Mouse (Mus musculus): Measurements from ENCODE around the gene Coa4.
A peak's percentile ranks its signal among the peaks of the same experiment; 100 is the strongest.

The Coa4 gene

GRCm38 (mm10) chr7:100536804-100537518 lies at the start of gene Coa4:
Coa4 (plus strand) TSS chr7:100537071.
- peak; percentile 91 for DNase-seq

DNA sequence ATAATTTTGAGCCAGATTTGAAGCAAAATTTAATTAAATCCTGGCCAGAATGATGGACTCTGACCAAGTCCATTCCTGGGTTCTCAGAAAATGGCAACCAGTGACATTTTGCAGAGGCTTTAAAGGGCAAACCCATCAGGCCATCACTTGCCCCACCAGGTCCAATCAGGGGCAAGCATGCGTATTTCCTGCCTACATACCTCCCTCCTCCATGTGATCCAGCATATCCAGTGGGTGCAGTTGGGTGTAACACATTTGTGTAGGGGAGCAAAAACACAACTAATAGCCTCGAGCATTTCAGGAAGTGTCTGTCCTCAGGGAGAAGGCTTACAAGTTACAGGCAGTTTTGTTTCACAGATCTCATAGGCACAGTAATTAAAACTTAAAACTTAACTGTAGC lies 49.6 kb upstream of the Coa4 start:
- no peak for DNase-seq

DNA sequence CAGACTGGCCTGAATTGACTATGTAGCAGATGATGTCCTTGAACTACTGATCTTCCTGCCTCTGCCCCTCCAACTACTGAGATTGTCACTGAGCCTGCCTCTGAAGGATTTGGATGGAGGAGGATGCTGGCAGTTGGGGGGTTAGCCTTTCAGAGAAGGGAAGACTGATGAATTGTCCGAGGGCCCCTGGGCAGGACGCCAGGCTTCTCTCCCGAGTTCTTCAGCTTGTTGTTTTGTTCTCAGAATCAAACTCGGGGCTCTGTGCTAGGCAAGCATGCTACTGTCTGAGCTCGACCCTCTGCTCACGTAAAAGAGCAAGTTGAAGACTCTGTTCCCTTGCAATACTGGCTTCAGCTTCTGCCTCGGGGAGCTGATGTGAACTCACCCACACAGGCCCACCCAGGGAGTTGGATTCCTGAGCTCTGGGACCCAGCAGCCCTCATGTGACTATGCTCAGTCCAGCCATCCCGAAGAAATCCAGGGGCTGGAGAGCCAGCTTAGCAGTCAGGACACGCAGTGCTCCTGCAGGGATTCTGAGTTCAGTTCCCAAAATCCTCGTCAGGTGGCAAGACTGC lies 48.3 kb upstream of the Coa4 start:
- DNase-seq, result no peak

- DNase-seq, result no peak
Observed at GRCm38 (mm10) chr7:100492391-100493116, 44.3 kb upstream of the Coa4 start.

- DNase-seq, result peak; percentile 92
Observed at GRCm38 (mm10) chr7:100493117-100493483, 43.8 kb upstream of the Coa4 start, which contains the start of gene Ucp2. Ucp2 (plus strand) TSS chr7:100493337.

DNA sequence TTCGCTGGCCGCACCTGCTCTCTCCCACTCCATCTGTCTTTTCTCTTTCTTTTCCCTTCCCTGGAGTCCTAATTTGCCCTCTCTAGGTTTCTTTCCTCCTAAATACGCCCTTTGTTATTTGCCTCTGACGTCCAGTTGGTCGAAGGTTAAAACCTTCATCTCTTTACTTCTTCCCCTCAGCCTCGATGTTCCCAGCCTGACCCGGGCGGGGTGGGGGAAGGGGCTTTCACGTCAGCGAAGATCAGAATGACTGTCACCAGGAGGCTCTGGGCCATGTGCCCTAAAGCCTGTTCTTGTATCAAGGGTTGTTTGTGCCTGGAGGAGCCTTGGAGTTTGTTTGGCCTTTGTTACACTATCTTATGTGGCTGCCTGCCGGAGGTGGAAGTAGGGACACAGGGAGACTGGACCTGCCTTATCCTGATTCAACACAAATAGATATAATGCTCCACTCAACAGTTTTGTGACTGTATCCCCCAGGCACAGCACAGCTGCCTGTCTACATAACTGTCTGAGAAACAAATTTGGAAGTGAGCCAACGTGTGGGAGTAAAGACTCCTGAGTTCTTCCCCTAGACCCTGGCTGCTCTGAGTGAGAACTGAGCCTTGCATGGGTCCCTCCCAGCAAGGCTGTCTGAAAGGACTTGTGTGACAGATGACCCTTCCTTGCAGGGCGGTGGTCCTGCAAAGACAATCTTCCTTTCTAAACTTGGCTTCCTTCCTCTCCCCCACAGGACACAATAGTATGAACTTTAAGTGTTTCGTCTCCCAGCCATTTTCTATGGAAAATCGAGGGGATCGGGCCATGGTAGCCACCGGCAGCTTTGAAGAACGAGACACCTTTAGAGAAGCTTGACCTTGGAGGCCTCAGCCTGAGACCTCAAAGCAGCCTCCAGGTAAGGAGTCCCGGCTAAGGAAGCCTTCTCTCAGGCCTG lies 43.1 kb upstream of the Coa4 start:
- peak; percentile 58 for DNase-seq

DNA sequence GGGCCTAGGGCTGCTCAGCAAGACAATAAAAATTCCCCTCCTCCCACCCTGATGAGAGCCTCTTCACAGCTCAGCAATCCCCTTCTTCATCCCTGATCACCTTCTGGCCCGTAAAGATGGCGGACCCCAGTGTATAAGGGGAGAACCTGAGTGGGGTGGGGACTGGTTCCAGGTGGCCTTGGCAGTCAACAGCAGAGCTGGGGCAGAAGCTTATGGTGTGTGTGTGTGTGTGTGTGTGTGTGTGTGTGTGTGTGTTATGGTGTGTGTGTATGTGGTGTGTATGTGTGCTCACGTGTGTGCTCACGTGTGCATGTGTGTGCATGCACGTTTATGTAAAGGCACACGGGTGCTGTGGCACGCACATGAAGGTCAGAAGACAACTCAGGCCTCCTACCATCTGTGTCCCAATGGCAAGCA lies 42.4 kb upstream of the Coa4 start:
- no peak for DNase-seq

- DNase-seq, result no peak
Observed at GRCm38 (mm10) chr7:100495042-100495441, 41.8 kb upstream of the Coa4 start.

DNA sequence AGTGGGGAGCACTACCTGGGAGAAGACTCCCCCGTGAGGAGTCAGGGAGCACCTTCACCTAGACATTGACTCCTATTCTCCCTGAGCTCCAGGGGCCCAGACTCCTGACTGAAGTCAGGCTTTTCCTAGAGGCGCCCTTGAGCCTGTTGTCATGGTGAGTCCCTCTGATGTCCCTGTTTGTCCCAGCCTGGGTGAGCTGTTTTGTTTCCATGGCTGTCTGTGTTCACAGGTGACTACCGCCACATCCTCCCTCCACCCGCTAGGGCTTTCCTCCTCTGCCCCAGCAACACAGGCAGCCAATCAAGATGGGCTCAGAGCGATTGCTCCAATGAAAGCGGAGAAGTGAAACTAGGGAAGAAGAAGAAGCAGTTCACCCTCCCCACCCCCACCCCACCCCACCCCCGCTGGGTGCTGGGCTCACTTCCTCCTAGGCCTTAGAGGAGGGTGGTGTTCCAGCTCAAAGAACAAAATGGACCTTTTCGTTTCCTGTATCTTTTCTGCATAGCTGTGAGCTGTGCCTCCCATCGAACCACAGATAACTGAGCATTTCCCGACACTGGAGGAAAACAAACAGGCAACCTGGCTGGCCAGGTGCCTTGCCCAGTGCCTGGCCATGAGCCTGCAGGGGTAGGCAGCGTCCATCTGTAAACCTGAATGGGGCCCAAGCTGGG lies 41.2 kb upstream of the Coa4 start:
- DNase-seq, result peak; percentile 76

GRCm38 (mm10) chr7:100496371-100496770 lies 40.5 kb upstream of the Coa4 start:
- DNase-seq, result no peak

DNA sequence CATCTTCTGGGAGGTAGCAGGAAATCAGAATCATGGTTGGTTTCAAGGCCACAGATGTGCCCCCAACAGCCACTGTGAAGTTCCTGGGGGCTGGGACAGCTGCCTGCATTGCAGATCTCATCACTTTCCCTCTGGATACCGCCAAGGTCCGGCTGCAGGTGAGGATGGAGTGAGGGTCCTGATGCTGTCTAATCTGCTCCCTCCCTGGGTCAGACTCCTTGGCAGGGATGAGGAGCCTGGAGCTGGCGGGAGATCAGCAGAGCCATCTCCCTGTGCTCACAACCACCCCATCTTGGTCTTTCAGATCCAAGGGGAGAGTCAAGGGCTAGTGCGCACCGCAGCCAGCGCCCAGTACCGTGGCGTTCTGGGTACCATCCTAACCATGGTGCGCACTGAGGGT lies 40.1 kb upstream of the Coa4 start:
- DNase-seq, result no peak

- no peak for DNase-seq
Observed at GRCm38 (mm10) chr7:100497402-100497801, 39.5 kb upstream of the Coa4 start.

- DNase-seq, result no peak
Observed at GRCm38 (mm10) chr7:100497982-100498381, 38.9 kb upstream of the Coa4 start.

GRCm38 (mm10) chr7:100499465-100499864 lies 37.4 kb upstream of the Coa4 start:
- no peak for DNase-seq

- no peak for DNase-seq
Observed at GRCm38 (mm10) chr7:100500276-100500977, 36.4 kb upstream of the Coa4 start.

DNA sequence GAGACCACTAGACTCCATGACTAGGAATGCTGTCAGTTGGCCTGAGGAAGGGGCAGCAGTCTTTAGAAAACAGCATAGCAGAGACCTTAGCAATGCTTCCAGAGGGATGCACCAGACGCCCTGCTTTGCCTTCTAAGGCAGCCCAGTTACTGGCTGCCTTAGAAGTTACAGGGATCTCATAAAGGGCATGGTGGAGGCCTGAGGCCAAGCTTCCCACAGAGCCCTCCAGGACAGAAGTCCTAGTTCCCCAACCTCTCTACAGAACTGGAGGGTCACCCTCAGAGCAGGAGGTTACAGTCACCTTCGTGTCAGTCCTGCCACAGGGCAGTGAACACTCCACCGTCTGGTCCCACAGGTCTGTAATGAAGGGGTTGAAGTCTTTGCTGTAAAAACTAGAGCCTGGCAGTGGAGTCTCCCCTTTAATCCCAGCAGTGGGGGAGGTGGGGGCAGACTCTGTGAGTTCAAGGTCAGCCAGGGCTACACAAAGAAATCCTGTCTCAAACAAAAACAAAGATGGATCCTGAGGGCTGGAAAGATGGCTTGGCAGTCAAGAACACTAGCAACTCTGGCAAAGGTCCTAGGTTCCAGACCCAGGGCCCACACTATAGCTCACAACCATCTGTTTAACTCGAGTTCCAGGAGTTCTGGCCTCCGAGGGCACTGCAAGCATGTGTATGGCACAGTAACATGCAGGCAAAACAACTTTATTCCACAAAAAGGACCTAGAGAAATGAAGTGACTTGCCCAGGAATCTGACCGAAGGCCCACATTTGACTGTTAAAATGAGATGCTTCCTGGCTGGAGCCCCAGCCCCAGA lies 35.6 kb upstream of the Coa4 start:
- DNase-seq, result no peak

- DNase-seq, result no peak
Observed at GRCm38 (mm10) chr7:100501844-100502373, 35.0 kb upstream of the Coa4 start.

DNA sequence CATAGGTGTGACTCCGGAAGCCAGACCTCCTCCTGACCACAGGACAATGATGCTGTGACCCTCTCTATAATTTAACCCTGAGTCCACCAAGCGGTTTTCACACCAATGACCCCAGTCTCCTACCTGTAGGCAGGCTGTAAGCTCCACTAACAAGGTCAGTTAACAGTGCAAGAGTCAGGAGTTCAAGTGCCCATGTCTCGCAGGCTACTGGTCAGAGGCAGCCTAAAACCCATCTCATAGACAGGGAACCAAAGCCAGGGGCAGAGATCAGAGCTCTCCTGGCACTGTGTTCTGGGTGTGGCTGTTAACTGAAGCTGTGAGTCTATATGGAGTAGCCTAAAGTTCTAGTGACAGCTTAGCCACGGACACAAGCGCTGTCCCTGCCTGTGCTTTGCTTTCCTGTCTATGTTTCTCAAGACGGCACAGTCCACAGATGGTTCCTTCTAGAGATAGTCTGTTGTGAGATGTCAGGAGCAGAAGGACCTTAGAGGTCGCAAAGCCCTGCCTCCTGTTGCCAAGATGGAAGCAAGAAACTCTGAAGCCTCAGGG lies 34.4 kb upstream of the Coa4 start:
- DNase-seq, result no peak

GRCm38 (mm10) chr7:100503076-100503475 lies 33.8 kb upstream of the Coa4 start:
- no peak for DNase-seq
